Mouse (Mus musculus): ENCODE data around the gene Olfr54.
"Not testable (repeated sequence)": the region's sequence is repeated elsewhere in the genome, so short reads cannot be mapped to it uniquely, and the experiment has no call there.

GRCm38 (mm10) chr11:51047809-51048208 is 33.8 kb downstream of the Olfr54 start, which contains the start of gene Olfr1375:
- TF ChIP-seq CTCF (IDR thresholded peaks at IDR 0.05; ENCODE audit: control insufficient read depth, insufficient read depth, insufficient replicate concordance, low read depth, low read length); POLR2A (IDR thresholded peaks at IDR 0.05; ENCODE audit: control insufficient read depth, low read depth, low read length): not testable (repeated sequence)

Data from testis, adult 2 months (tissue).